Mouse (Mus musculus): ENCODE measurements around the gene Cnep1r1. TPM values are rescaled to one million over a fixed set of nuclear protein-coding genes. Genes with fewer than 3 reads are reported as not detected.

Gene Cnep1r1
- polyA plus RNA-seq, 1 experiment from 2014 or later = 42.8 TPM

GRCm38 (mm10) chr8:88137748-88138484 lies 19.3 kb downstream of the Cnep1r1 start, which contains the start of gene Heatr3:
TSS of gene Heatr3 (plus strand) at chr8:88137855.
- Histone ChIP-seq H3K9ac (peak within 1 kb of the TSS; percentile 90), H3K36me3 (peaks cover 66% of the 10 kb centered on the region), H3K4me3 (peak within 1 kb of the TSS; percentile 90), H3K9me3 (no peaks in the 10 kb centered on the region), H3K27me3 (replicated peaks) (no peaks in the 10 kb centered on the region), H3K4me2 (peak within 1 kb of the TSS; percentile 78), H3K4me1 (peaks cover 18% of the 10 kb centered on the region), H3K27ac (replicated peaks) (peak within 1 kb of the TSS; percentile 95)
- ATAC-seq (ENCODE audit: extremely low read depth, insufficient number of reproducible peaks, low FRiP score, low TSS enrichment) = peak; percentile 96
- WGBS = under 1% methylated on average over 79 of the region's 79 CpGs

DNA sequence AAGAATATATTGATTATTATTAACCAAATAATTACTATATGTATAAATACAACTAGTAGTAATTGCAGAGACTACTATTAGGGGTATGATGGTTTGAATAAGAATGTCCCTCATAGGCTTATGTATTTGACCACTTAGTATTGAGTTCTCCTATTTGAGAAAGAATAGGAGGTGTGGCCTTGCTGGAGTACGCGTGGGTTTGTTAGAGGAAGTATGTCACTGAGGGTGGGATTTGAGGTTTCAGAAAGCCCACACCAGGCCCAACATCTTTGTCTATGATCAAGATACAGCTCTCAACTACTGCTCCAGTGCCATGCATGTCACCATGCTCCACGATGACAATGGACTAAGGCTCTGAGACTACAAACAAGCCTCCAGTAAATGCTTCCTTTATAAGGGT lies 20.7 kb downstream of the Cnep1r1 start:
- ATAC-seq (ENCODE audit: extremely low read depth, insufficient number of reproducible peaks, low FRiP score, low TSS enrichment) = no peak
- no peak overlapping the region for H3K27ac ChIP-seq (replicated peaks)
- H3K27me3 ChIP-seq (replicated peaks) = no peaks in the 10 kb centered on the region
- H3K9ac ChIP-seq = no peak overlapping the region
- H3K4me3 ChIP-seq = no peak overlapping the region
- WGBS = 95% methylated on average over 3 of the region's 3 CpGs
- H3K4me1 ChIP-seq = peaks cover 18% of the 10 kb centered on the region
- no peaks in the 10 kb centered on the region for H3K9me3 ChIP-seq
- peaks cover 63% of the 10 kb centered on the region for H3K36me3 ChIP-seq
- H3K4me2 ChIP-seq = no peak overlapping the region

DNA sequence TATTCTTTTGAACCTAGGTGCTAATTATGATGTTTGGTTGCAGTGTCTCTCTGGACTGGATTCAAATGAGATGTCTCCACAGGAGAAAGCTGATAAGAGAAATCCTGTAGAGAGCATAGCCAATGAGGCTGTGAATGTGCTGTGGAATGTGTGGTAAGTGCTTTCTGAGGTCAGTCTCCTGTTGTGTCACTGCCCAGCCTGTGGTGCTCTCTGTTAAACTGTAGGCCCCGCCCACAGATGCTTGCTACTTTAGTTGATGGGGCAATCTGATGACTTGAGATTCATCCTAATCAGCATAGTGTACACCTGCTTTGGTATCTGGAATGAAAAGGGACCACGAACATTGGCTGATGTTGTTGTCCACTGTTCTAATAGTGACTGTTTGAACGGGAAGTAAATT lies 23.1 kb downstream of the Cnep1r1 start:
- Histone ChIP-seq H3K4me1 (peaks cover 18% of the 10 kb centered on the region), H3K27ac (replicated peaks) (no peak overlapping the region), H3K36me3 (peaks cover 66% of the 10 kb centered on the region), H3K27me3 (replicated peaks) (no peaks in the 10 kb centered on the region), H3K9me3 (no peaks in the 10 kb centered on the region), H3K4me2 (no peak overlapping the region), H3K4me3 (no peak overlapping the region), H3K9ac (no peak overlapping the region)
- WGBS = 85% methylated on average over 3 of the region's 3 CpGs
- no peak for ATAC-seq (ENCODE audit: extremely low read depth, insufficient number of reproducible peaks, low FRiP score, low TSS enrichment)

GRCm38 (mm10) chr8:88144041-88144440 lies 25.5 kb downstream of the Cnep1r1 start:
- ATAC-seq (ENCODE audit: extremely low read depth, insufficient number of reproducible peaks, low FRiP score, low TSS enrichment) = no peak
- H3K4me3 ChIP-seq = no peak overlapping the region
- H3K9ac ChIP-seq = no peak overlapping the region
- H3K4me2 ChIP-seq = no peak overlapping the region
- H3K27ac ChIP-seq (replicated peaks) = no peak overlapping the region
- H3K4me1 ChIP-seq = peaks cover 11% of the 10 kb centered on the region; the same call in 1 of the 2 replicates
- no peaks in the 10 kb centered on the region for H3K27me3 ChIP-seq (replicated peaks)
- peaks cover 86% of the 10 kb centered on the region for H3K36me3 ChIP-seq
- 85% methylated on average over 5 of the region's 5 CpGs for WGBS
- no peaks in the 10 kb centered on the region for H3K9me3 ChIP-seq

- no peaks in the 10 kb centered on the region for H3K27me3 ChIP-seq (replicated peaks)
- no peak for ATAC-seq (ENCODE audit: extremely low read depth, insufficient number of reproducible peaks, low FRiP score, low TSS enrichment)
- H3K36me3 ChIP-seq = peaks cover 95% of the 10 kb centered on the region
- H3K9ac ChIP-seq = no peak overlapping the region
- H3K4me1 ChIP-seq = no peaks in the 10 kb centered on the region
- H3K4me3 ChIP-seq = no peak overlapping the region
- 90% methylated on average over 6 of the region's 6 CpGs for WGBS
- H3K27ac ChIP-seq (replicated peaks) = no peak overlapping the region
- H3K9me3 ChIP-seq = no peaks in the 10 kb centered on the region
- no peak overlapping the region for H3K4me2 ChIP-seq
Measured at GRCm38 (mm10) chr8:88150910-88151371, 32.4 kb downstream of the Cnep1r1 start.

GRCm38 (mm10) chr8:88160237-88160995 lies 41.8 kb downstream of the Cnep1r1 start:
- no peaks in the 10 kb centered on the region for H3K4me1 ChIP-seq
- no peaks in the 10 kb centered on the region for H3K9me3 ChIP-seq
- ATAC-seq (ENCODE audit: extremely low read depth, insufficient number of reproducible peaks, low FRiP score, low TSS enrichment) = no peak
- H3K27ac ChIP-seq (replicated peaks) = no peak overlapping the region
- H3K4me3 ChIP-seq = no peak overlapping the region
- WGBS = 86% methylated on average over 10 of the region's 10 CpGs
- H3K27me3 ChIP-seq (replicated peaks) = no peaks in the 10 kb centered on the region
- no peak overlapping the region for H3K9ac ChIP-seq
- no peak overlapping the region for H3K4me2 ChIP-seq
- peaks cover 94% of the 10 kb centered on the region for H3K36me3 ChIP-seq

DNA sequence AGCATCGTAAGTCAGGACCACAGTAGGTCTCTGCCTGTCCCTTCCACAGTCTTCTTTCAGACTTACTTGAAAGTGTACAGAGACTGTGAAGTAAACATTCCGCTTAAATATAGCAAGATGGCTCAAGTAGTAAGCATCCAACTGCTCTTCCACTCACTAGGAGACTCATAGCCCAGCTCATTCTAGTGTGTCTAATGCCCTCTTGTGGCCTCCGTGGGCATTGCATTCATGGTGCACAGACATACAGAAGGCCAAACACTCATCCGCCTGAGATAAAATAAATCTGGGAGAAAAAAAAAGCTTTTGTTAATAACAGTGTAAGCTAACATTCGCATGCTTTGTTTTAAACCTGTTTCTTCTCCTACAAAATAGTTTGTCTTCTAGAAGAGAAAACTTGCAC lies 42.9 kb downstream of the Cnep1r1 start:
- H3K4me2 ChIP-seq = no peak overlapping the region
- H3K27ac ChIP-seq (replicated peaks) = no peak overlapping the region
- no peaks in the 10 kb centered on the region for H3K27me3 ChIP-seq (replicated peaks)
- ATAC-seq (ENCODE audit: extremely low read depth, insufficient number of reproducible peaks, low FRiP score, low TSS enrichment) = no peak
- H3K36me3 ChIP-seq = peaks cover 93% of the 10 kb centered on the region
- no peak overlapping the region for H3K9ac ChIP-seq
- H3K4me1 ChIP-seq = no peaks in the 10 kb centered on the region
- no peaks in the 10 kb centered on the region for H3K9me3 ChIP-seq
- no peak overlapping the region for H3K4me3 ChIP-seq
- WGBS = 69% methylated on average over 5 of the region's 5 CpGs

DNA sequence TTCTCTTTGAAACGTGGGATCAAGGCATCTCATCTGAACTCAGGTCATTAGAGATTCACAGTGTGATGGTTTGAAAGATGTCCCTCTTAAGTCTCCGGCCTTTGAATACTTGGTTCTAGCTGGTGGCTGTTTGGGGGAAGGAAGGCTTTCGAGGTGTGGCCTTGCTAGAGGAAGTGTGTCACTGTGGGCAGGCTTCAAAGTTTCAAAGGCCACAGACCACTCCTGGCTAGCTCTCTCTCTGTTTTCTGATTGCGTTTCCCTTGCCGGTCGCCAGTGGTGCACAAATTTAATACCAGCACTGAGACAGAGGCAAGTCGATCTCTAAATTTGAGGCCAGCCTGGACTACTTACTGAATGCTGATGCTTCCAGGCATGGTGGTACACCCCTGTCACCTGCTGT lies 56.7 kb downstream of the Cnep1r1 start:
- ATAC-seq (ENCODE audit: extremely low read depth, insufficient number of reproducible peaks, low FRiP score, low TSS enrichment) = no peak
- Histone ChIP-seq H3K4me3 (no peak overlapping the region), H3K27ac (replicated peaks) (no peak overlapping the region), H3K27me3 (replicated peaks) (no peaks in the 10 kb centered on the region), H3K36me3 (peaks cover 32% of the 10 kb centered on the region), H3K9ac (no peak overlapping the region), H3K4me2 (no peak overlapping the region), H3K4me1 (no peaks in the 10 kb centered on the region), H3K9me3 (no peaks in the 10 kb centered on the region)
- 82% methylated on average over 7 of the region's 7 CpGs for WGBS

DNA sequence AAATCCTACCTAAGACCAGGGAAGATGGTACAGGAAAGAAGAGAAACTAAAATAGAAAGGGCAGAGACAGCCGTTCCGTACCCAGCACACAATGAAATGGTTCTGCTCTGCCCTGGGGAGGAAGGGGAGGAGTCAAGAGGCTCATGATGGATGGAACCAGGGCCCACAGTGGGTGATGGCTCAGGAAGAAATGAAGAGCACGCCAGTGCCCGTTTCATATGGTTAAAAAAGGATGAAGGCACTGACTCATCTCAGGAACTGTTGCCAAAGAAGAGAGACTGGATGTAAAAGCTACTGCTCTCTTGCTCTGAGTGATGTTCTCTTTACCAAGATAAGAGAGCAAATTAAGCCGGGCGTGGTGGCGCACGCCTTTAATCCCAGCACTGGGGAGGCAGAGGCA lies 58.7 kb downstream of the Cnep1r1 start:
- no peak overlapping the region for H3K4me2 ChIP-seq
- no peaks in the 10 kb centered on the region for H3K27me3 ChIP-seq (replicated peaks)
- no peak for ATAC-seq (ENCODE audit: extremely low read depth, insufficient number of reproducible peaks, low FRiP score, low TSS enrichment)
- H3K9ac ChIP-seq = no peak overlapping the region
- 87% methylated on average over 8 of the region's 8 CpGs for WGBS
- no peak overlapping the region for H3K27ac ChIP-seq (replicated peaks)
- H3K36me3 ChIP-seq = peaks cover 14% of the 10 kb centered on the region
- no peaks in the 10 kb centered on the region for H3K4me1 ChIP-seq
- peaks cover 5% of the 10 kb centered on the region; the same call in 1 of the 2 replicates for H3K9me3 ChIP-seq
- no peak overlapping the region for H3K4me3 ChIP-seq

GRCm38 (mm10) chr8:88183121-88183520 lies 64.6 kb downstream of the Cnep1r1 start:
- H3K27me3 ChIP-seq (replicated peaks) = no peaks in the 10 kb centered on the region
- WGBS = 77% methylated on average over 2 of the region's 2 CpGs
- H3K4me1 ChIP-seq = no peaks in the 10 kb centered on the region
- no peak overlapping the region for H3K4me3 ChIP-seq
- H3K4me2 ChIP-seq = no peak overlapping the region
- no peak overlapping the region for H3K9ac ChIP-seq
- no peak overlapping the region for H3K27ac ChIP-seq (replicated peaks)
- peaks cover 5% of the 10 kb centered on the region; the same call in 1 of the 2 replicates for H3K9me3 ChIP-seq
- no peaks in the 10 kb centered on the region for H3K36me3 ChIP-seq
- no peak for ATAC-seq (ENCODE audit: extremely low read depth, insufficient number of reproducible peaks, low FRiP score, low TSS enrichment)
